Mouse (Mus musculus) right cerebral cortex, postnatal 4 days (tissue): ENCODE results near the gene Hecw2.

Source experiments
- DNase-seq: peaks from one replicate; pipeline ENCODE4 v3.0.0-alpha.2; 2022

Gene Hecw2

GRCm38 (mm10) chr1:53976721-53977120 lies 218.2 kb downstream of the Hecw2 start:
- no peak for DNase-seq

GRCm38 (mm10) chr1:53976100-53976499 lies 218.9 kb downstream of the Hecw2 start:
- no peak for DNase-seq

GRCm38 (mm10) chr1:53974941-53975340 lies 220.0 kb downstream of the Hecw2 start:
- DNase-seq, result no peak

- peak; percentile 3 for DNase-seq
Observed at GRCm38 (mm10) chr1:53970326-53970977, 224.5 kb downstream of the Hecw2 start.

- no peak for DNase-seq
Observed at GRCm38 (mm10) chr1:53952395-53952794, 242.6 kb downstream of the Hecw2 start.

- DNase-seq, result no peak
Observed at GRCm38 (mm10) chr1:53945815-53946214, 249.2 kb downstream of the Hecw2 start.

- DNase-seq, result no peak
Observed at GRCm38 (mm10) chr1:53942468-53942867, 252.5 kb downstream of the Hecw2 start.

- no peak for DNase-seq
Observed at GRCm38 (mm10) chr1:53941528-53941927, 253.4 kb downstream of the Hecw2 start.

GRCm38 (mm10) chr1:53940268-53941017 lies 254.5 kb downstream of the Hecw2 start:
- DNase-seq, result no peak

GRCm38 (mm10) chr1:53939291-53939690 lies 255.7 kb downstream of the Hecw2 start:
- no peak for DNase-seq

- no peak for DNase-seq
Observed at GRCm38 (mm10) chr1:53933308-53933707, 261.7 kb downstream of the Hecw2 start.

GRCm38 (mm10) chr1:53931314-53931713 lies 263.7 kb downstream of the Hecw2 start:
- no peak for DNase-seq

GRCm38 (mm10) chr1:53927605-53928004 lies 267.4 kb downstream of the Hecw2 start:
- peak; percentile 25 for DNase-seq

GRCm38 (mm10) chr1:53925149-53925901 lies 269.6 kb downstream of the Hecw2 start:
- no peak for DNase-seq

- DNase-seq, result no peak
Observed at GRCm38 (mm10) chr1:53911848-53912247, 283.1 kb downstream of the Hecw2 start.

- no peak for DNase-seq
Observed at GRCm38 (mm10) chr1:53910251-53910650, 284.7 kb downstream of the Hecw2 start.

- no peak for DNase-seq
Observed at GRCm38 (mm10) chr1:53909118-53909517, 285.9 kb downstream of the Hecw2 start.

GRCm38 (mm10) chr1:53906175-53906574 lies 288.8 kb downstream of the Hecw2 start:
- no peak for DNase-seq

- no peak for DNase-seq
Observed at GRCm38 (mm10) chr1:53900416-53900815, 294.6 kb downstream of the Hecw2 start.

- no peak for DNase-seq
Observed at GRCm38 (mm10) chr1:53894299-53894698, 300.7 kb downstream of the Hecw2 start.

- DNase-seq, result no peak
Observed at GRCm38 (mm10) chr1:53890380-53890779, 304.6 kb downstream of the Hecw2 start.

- no peak for DNase-seq
Observed at GRCm38 (mm10) chr1:53889806-53890205, 305.2 kb downstream of the Hecw2 start.

GRCm38 (mm10) chr1:53882480-53882879 lies 312.5 kb downstream of the Hecw2 start:
- no peak for DNase-seq

- no peak for DNase-seq
Observed at GRCm38 (mm10) chr1:53875919-53876318, 319.0 kb downstream of the Hecw2 start.
